Mouse (Mus musculus) mesoderm, embryonic 11.5 days (tissue): ENCODE data around the gene Chrna3.

ENCODE experiments used
- DNase-seq: peaks from one replicate; pipeline ENCODE4 v3.0.0-alpha.2; 2012; ENCODE audit warnings: low read depth, low spot score

Gene Chrna3

DNA sequence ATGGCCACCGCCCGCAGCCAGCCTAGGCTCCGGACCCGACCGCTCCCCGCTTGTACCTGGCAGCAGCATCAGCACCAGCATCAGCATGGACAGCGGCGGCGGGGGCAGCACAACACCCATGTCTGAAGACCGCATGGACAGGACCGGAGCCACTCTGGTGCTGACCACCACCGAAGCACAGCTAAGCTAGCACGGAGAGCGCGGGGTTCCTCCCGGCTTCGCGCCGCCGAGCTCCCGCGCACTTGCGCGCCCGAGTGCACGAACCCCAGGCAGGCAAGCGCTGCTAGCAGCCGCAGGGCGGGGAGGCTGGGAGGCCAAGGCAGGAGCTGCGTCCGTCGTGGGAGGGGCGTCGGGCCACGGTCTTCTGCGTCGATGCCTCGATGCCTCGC lies at the start of gene Chrna3:
Gene Chrna3 (minus strand): TSS at position 288 of the 389 bp plus-strand sequence.
- peak; percentile 70 for DNase-seq

DNA sequence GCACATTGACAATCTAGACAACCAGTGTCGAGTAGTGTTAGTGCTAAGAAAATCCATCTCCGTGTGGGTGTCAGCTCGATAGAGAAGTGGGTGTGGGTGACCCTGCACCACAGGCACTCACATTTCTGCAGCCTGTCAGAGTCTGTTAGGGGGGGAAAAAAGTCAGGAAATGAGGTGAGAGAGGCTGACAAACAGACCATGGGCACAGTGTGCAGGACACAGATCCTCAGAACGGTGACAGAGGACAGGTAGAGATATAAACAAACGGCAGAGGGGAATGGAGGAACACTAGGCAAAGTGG lies 41.6 kb upstream of the Chrna3 start:
- no peak for DNase-seq

GRCm38 (mm10) chr9:55067260-55067964 lies 41.0 kb upstream of the Chrna3 start:
- DNase-seq, result peak; percentile 76

GRCm38 (mm10) chr9:55065241-55065640 lies 38.9 kb upstream of the Chrna3 start:
- DNase-seq, result no peak

- DNase-seq, result no peak
Observed at GRCm38 (mm10) chr9:55058067-55058466, 31.7 kb upstream of the Chrna3 start.

- DNase-seq, result no peak
Observed at GRCm38 (mm10) chr9:55055386-55055930, 29.1 kb upstream of the Chrna3 start.

DNA sequence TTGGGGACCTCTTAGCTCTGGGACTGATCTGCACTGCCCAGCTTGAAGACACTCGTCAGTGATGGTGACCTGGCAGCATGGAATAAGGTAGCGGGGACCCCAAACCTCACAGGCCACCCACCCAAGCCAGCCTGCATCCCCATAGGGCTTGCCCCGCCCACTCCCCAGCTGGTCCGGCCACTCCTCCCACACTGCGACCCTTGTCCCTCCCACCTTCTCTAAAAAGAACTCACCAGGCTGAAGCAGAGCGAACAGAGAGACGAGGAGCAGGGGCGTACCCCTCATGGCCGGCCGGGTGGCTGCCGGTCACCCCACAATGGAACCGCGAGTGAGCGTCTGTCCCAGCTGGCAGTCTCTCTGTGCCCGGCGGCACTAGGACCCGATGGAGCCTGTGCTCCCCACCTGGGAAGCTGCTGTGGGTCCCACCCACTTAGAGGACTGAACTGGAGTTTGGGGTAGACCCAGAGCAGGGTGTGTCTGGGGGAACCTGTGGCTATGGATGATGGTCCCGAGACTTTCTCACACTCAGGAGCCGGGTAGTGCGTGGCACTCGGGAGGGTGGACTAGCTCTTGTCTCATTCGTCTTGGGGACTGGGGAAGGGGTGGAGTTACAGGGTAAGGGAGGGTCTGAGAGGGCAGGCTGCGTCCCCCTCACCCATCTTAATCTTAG lies 22.0 kb upstream of the Chrna3 start, which contains the start of gene Chrnb4:
Gene Chrnb4 (minus strand): TSS at position 569 of the 670 bp plus-strand sequence.
- peak; percentile 37 for DNase-seq

DNA sequence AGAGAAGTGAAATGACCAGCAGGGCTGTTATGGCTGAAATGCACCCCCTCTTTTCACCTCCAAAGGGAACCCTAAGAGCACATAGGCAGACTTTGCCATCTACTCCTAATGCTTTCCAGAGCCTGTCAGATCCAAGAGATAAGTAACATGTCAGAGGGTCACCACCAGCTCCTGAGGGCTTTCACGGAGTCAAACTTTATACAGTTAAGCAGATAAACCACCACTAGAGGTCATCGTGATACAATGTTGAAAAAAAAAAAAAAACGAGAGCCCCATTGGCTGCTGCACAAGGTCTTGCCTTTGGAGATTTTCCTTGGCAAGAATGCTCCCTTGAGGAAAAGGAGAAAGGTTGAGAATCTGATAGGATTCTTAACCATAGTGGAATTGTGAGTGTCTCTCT lies 20.4 kb upstream of the Chrna3 start:
- peak; percentile 41 for DNase-seq

- no peak for DNase-seq
Observed at GRCm38 (mm10) chr9:55045001-55045400, 18.6 kb upstream of the Chrna3 start.

- DNase-seq, result peak; percentile 61
Observed at GRCm38 (mm10) chr9:55043688-55044087, 17.3 kb upstream of the Chrna3 start.

DNA sequence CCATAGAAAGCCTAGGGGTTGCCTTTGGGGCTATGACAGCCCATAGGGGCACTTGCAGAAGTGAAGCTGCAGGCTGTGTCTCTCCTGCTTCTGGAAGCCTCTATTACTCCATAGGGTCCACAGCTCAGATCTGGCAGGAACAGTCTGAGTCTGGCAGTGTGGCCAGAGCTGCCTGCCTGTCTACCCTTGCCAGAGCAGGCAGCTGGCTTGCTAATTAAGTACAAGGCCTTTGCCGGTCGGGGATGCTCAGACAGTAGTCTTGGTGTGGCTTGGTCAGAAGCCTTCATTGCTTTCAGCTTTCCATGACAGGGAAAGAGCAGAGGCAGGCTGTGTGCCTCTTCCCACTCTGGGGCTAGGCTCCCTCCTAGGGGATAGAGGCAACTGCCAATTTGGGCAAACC lies 15.0 kb upstream of the Chrna3 start:
- DNase-seq, result no peak

DNA sequence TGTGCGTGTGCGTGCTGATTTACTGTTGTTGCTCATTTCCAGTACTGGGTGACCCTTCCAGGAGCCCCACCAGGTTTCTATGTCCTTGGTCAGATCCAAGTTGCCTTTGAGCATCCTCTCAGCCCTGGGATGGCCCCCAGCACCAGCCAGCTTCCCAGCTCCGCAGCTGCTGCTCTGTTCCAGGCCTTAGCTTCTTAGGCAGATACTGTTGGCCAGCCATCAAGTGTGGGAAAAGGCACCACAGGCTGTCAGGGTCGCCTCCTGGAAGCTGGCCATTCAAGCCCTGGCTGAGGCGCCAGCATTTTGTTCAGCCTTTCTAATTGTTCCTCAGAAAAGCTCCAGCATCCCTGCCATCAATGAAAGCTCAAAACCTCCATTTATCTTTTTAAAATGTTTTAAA lies 13.6 kb upstream of the Chrna3 start:
- DNase-seq, result no peak

DNA sequence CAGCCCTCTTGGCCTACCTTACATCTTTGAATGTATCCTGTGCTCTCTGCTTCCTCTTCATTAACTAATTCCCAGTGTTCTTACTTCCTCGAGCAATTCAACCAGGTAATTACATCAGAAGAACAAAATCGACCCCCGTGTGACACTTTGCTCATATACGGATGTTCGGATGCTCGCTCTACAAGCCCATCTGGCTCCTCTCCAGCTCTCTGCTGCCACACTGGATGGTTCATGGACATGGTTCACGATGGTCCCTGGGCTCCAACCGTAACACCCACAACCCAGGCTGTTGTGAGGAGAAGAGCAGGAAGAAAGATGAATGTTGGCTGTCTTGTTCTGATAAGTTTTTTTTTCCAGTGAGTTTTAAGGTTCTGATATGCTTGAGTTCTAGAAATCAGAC lies 12.6 kb upstream of the Chrna3 start:
- no peak for DNase-seq

- DNase-seq, result no peak
Observed at GRCm38 (mm10) chr9:55031435-55032167, 5.2 kb upstream of the Chrna3 start.

- no peak for DNase-seq
Observed at GRCm38 (mm10) chr9:55025534-55026274, 658 bp downstream of the Chrna3 start.

- DNase-seq, result peak; percentile 87
Observed at GRCm38 (mm10) chr9:55023902-55024583, 2.3 kb downstream of the Chrna3 start.

DNA sequence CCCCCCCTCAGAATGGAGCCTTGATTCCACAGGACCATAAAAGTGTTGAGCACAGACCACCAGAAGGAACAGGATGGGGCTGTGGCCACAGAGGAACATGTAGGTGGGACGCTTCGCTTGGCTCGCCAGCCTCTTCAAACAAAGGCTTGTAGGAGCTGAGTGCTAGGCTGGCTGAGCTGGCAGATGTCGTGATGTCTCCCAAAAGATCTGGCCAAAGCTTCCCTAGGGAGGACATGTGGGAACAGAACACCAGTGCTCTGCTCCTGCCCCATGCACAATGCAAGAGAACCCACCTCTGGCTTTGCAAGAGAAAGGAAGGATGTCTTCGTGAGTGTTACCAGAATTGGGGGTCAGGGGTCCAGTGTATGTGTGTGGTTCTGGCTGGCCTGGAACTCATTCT lies 3.0 kb downstream of the Chrna3 start:
- no peak for DNase-seq

DNA sequence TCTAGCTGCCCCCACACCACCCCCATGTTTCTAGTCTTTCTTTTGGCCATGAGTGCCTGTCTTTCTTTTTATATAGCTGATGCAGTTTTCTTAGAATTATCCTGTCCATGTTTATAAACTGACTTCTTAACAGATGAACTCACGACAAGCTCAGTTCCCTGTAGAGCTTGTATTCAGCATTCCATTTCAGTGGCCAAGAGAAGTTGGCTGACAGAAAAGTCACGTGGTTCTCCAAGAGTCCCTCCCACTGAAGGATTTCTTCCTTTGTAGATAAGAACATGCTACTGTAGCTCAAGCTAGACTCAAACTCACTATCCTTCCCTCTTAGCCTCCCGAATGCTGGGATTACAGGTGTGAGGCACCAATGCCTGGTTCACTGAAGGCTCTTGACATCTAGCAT lies 9.4 kb downstream of the Chrna3 start:
- no peak for DNase-seq

DNA sequence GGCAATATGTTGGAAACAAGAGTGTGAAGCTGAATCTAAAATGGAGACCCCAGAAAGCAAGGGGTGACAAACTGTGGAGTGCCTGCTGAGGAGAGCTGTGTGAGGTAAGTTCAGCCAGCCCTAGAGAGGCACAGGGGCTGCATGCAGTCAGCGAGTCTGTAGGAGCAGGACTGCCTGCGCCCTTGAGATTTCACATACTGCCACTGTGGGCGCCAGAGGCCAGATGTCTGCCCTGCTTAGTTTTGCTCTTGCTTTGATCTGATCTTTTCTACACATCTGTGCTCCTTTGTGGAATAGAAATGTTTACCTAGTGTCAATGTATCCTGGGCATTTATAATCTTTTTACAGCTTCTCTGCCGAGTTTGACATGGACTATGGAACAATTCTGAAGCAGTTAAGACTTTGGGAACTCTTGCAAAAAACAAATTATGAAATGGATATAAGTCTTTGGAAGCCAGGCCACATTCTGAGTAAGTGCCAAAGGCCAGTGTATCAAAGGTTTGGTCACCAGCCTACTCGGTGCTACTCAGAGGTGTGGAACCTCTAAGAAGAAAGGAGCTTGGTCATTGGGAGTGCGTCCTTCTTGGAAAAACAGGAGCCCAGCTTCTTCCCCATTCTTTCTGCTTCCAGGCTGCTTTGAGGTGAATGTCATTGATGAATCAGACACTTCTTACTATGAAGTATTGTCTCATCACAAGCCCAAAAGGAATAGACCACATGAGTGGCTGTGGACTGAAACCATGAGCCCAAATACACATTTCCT lies 15.6 kb downstream of the Chrna3 start:
- no peak for DNase-seq

DNA sequence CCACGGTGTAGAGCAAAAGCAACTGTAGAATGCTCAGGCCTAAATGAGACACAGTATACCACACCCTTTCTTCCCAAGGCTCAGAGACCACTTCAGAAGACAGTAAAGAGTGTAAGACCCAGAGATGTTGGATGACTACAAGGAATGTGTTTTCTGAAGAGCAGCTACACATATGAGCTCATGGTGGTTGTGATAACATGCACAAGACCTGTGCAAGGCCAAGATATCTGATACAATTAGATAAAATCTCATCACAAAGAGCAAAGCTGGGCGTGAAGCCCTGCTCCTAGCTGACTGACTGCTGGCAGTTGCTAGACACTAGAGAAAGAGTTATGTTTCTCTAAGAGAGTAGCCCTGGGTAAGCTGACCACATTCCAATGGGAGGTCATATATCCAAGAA lies 16.7 kb downstream of the Chrna3 start:
- no peak for DNase-seq
